Mouse (Mus musculus) left cerebral cortex, adult 18-20 months (tissue): Measurements from ENCODE around the gene Olfr1349. TPM values are rescaled to one million over a fixed set of nuclear protein-coding genes. Genes with fewer than 3 reads are reported as not detected.
"Not testable (repeated sequence)": the region's sequence is repeated elsewhere in the genome, so short reads cannot be mapped to it uniquely, and the experiment has no call there.

Experiments
- DNase-seq, 2 experiments: peaks; one replicate each; pipeline ENCODE4 v3.0.0; 2021 to 2022; ENCODE audit warnings: low spot score in 2 of 2, mixed read lengths in 1 of 2
- long read RNA-seq, 2 experiments: library from polyadenylated mRNA; stranded (forward); transcript quantifications; one replicate each; pipeline ENCODE4 v2.0.0; 2021
- total RNA-seq, 2 experiments: library from RNA; stranded (reverse); gene quantifications; 2 replicates each; pipeline ENCODE4 v1.2.3; 2021

Olfr1349 gene
- not detected for total RNA-seq
- long read RNA-seq, experiment 1 = 0 reads
- long read RNA-seq, experiment 2 = 0 reads

DNA sequence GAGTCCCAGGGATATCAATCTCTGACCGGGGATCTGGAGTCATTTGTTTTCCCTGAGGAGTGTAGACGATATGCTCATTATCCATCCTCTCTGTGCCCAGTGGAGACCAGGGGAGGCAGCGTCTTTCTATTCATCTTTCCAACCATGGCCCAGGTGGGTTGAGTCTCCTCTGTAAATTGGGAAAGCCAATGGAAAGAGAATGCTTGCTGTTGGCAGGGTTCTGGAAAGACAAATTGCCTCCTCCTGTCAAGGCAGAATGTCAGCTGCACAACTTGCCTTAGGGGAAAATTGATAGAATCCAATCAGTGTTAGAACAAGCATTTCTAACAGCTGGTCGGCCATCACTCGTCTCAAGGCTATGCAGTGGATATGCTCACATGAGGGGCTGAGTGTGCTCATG, at the start of gene Olfr1349:
Gene Olfr1349 (minus strand): TSS at position 101 of the 400 bp plus-strand sequence.
- no peak for DNase-seq

- no peak for DNase-seq
Measured at GRCm38 (mm10) chr7:6564541-6564940, 41.8 kb upstream of the Olfr1349 start, which contains the start of gene Olfr1350. Gene Olfr1350, plus strand, starts transcription at chr7:6564841.

DNA sequence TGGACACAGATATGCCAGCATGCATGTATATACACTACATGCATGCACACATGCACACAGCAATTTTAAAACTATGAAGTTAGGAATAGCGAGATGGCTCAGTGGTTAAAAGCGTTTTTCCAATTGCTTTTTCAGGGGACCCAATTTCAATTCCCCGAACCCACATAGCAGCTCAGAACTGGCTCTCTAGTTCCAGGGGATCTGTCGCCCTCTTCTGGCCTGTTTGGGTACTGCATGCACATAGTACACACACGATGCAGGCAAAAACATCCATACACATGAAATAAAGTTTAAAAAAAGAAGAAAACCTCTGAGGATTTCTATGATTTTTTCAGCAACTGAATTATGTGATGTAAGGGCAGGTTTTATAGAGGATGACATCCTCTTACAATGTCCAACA, 3.4 kb upstream of the Olfr1349 start:
- DNase-seq = no peak

- no peak for DNase-seq
Measured at GRCm38 (mm10) chr7:6525001-6525400, 2.3 kb upstream of the Olfr1349 start.

- no peak for DNase-seq
Measured at GRCm38 (mm10) chr7:6521666-6522065, 1.1 kb downstream of the Olfr1349 start.

DNA sequence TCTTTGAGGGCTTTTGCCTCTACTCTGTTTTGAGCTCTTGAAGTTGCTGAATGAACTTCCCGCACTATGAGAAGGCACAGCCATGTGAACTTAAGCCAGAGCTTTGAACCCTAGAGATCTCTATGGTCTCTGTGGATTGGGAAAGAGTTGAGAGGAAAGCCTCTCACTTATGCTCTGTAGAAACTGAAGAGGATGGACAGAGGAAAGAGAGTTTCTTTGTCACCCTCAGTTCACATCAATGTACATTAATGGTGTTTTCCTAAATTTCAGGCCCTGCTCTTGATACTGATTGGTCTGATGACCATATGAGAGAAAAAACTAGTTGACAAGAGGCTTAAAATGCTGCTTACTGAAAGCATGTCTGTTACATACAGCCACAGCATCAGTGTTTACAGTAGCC, 14.1 kb downstream of the Olfr1349 start, which contains the start of gene Olfr1348:
Gene Olfr1348 (minus strand): TSS at position 101 of the 400 bp plus-strand sequence.
- no peak for DNase-seq

- DNase-seq = no peak
Measured at GRCm38 (mm10) chr7:6499655-6500054, 23.1 kb downstream of the Olfr1349 start, which contains the start of gene Olfr1347. Gene Olfr1347, minus strand, starts transcription at chr7:6499755.

- DNase-seq = no peak
Measured at GRCm38 (mm10) chr7:6486841-6487240, 35.9 kb downstream of the Olfr1349 start, which contains the start of gene Olfr5. Gene Olfr5, minus strand, starts transcription at chr7:6486941.

- not testable (repeated sequence) for DNase-seq
Measured at GRCm38 (mm10) chr7:6477633-6478032, 45.1 kb downstream of the Olfr1349 start.

DNA sequence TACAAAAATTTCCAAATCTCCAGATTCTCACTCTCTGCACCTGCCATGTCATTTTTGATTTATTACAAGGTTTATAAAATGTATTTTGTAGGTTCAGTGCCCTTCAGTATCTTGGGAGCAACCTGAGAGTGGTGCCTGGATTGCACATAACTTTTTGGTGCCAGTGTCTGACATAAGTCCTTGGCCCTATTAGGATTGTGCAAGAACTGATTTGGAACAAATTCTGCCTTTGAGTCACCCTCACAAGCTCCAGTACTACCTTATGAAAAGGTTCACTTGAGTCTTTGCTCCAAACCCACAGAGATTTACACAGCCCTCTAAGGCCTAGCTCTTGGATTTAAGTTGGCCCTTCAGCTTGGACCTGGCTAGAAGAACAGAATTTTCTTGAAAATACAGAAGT, 55.8 kb downstream of the Olfr1349 start, which contains the start of gene Olfr1346:
Gene Olfr1346 (plus strand): TSS at position 151 of the 400 bp plus-strand sequence.
- DNase-seq = no peak

Other genes with a start within 250 kb of the Olfr1349 start
- gene Zfp667, start 236.4 kb downstream of the Olfr1349 start, total RNA-seq = 10 to 100 TPM; 15.8 to 16.8 TPM
- 10 to 100 TPM; 10.2 to 13.1 TPM for gene Zfp583, start 191.7 kb downstream of the Olfr1349 start, total RNA-seq
- gene Gm3854, start 179.2 kb downstream of the Olfr1349 start, total RNA-seq = 1 to 10 TPM; 4.8 to 5.4 TPM
- 1 to 10 TPM; 4.1 to 5.2 TPM for gene Zfp78, start 159.7 kb downstream of the Olfr1349 start, total RNA-seq
- gene Zfp28, start 139.7 kb downstream of the Olfr1349 start, total RNA-seq = 1 to 10 TPM; 7.7 to 8.6 TPM
- gene Smim17, start 124.2 kb downstream of the Olfr1349 start, total RNA-seq = 10 to 100 TPM; 14.0 to 14.5 TPM
- under 1 TPM; 0.21 to 0.28 TPM for gene Gm20715, start 112.7 kb downstream of the Olfr1349 start, total RNA-seq
- 1 to 10 TPM in 1 of 2 experiments, under 1 TPM in 1; 0.40 to 1.0 TPM for gene Olfr1344, start 84.3 kb downstream of the Olfr1349 start, total RNA-seq
- gene Olfr1336, start 66.8 kb downstream of the Olfr1349 start, total RNA-seq = not detected
- gene Olfr1346, start 55.8 kb downstream of the Olfr1349 start, total RNA-seq = not detected
- not detected for gene Olfr5, start 36.0 kb downstream of the Olfr1349 start, total RNA-seq
- gene Olfr1347, start 23.2 kb downstream of the Olfr1349 start, total RNA-seq = not detected
- not detected for gene Olfr1348, start 14.2 kb downstream of the Olfr1349 start, total RNA-seq
- gene Olfr1350, start 41.9 kb upstream of the Olfr1349 start, total RNA-seq = not detected
- gene Zim1, start 173.5 kb upstream of the Olfr1349 start, total RNA-seq = 1 to 10 TPM; 3.8 to 6.6 TPM
- 100 to 1,000 TPM; 217 to 231 TPM for gene Peg3, start 207.5 kb upstream of the Olfr1349 start, total RNA-seq
- 10 to 100 TPM; 42.2 to 44.7 TPM for gene Usp29, start 207.6 kb upstream of the Olfr1349 start, total RNA-seq